Mouse (Mus musculus) small intestine, adult 2 months (tissue): ENCODE results near the gene Pitpnc1.

Experiments used
- CTCF ChIP-seq: fragments of 200-500 bp; IDR thresholded peaks from 2 replicates; pipeline ENCODE4 v1.5.1; 2012; ENCODE audit warnings: low read depth, mild to moderate bottlenecking, control low read depth, inconsistent platforms, low read length, moderate library complexity, mixed read lengths; ENCODE audit not compliant: insufficient replicate concordance, insufficient read length; ENCODE audit errors: extremely low read depth
- POLR2A ChIP-seq: fragments of 200-500 bp; IDR thresholded peaks from 2 replicates; pipeline ENCODE4 v1.6.1; 2012; ENCODE audit warnings: low read depth, mild to moderate bottlenecking, control low read depth, inconsistent platforms, low read length, moderate library complexity

DNA sequence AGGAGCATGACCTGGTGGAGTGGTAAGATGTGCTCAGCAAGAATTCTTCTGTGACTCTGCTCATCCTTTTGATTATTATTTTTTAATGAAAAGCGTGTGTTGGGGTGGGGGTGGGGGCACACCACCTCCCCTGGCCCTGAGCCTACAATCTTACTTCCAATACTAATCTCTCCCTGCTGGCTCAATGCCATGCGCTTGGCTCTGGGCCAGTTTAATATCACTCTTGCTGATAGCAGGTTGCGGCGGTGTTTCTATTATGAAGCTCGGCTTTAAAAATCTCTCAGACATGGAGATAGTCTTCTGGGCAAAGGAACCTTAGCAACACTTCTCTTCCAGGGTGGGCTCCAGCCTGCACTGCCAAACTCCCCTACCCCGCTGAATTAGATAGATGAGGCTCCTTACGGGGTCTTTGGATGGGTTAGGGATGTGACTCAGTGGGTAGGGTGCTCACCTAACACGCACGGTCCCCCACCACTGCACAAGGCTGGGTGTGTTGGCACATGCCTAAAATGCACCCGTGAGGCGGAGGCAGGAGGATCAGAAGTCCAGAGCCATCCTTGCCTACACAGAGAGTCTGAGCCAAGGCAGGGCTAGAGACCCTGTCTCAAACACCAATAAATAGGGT is 198.0 kb downstream of the Pitpnc1 start:
- TF ChIP-seq CTCF: no peak
- no peak for TF ChIP-seq POLR2A
